Mouse (Mus musculus): ENCODE data around the gene Pde11a. TPM values are rescaled to one million over a fixed set of nuclear protein-coding genes. Genes with fewer than 3 reads are reported as not detected.
A peak's percentile ranks its signal among the peaks of the same experiment; 100 is the strongest.

The Pde11a gene
- total and polyA plus RNA-seq, 2 experiments from 2014 or later: 0.58 to 1.0 TPM

GRCm38 (mm10) chr2:76080549-76080948, 258.0 kb downstream of the Pde11a start:
- no peak for TF ChIP-seq CTCF (IDR thresholded peaks at IDR 0.05; ENCODE audit: low read depth)
- no peak overlapping the region for H3K4me3 ChIP-seq (ENCODE audit: low read length)
- ATAC-seq: no peak
- H3K9ac ChIP-seq (replicated peaks; ENCODE audit: low read length): no peak overlapping the region
- no peaks in the 10 kb centered on the region for H3K9me3 ChIP-seq (ENCODE audit: low read length)
- H3K4me1 ChIP-seq (ENCODE audit: insufficient read depth, low read length): no peaks in the 10 kb centered on the region
- 72% methylated on average over 3 of the region's 3 CpGs for WGBS
- no peak overlapping the region for H3K27ac ChIP-seq
- no peak overlapping the region for H3K4me2 ChIP-seq (ENCODE audit: low read depth, low read length)
- H3K27me3 ChIP-seq (ENCODE audit: insufficient read depth, low read length): no peaks in the 10 kb centered on the region
- DNase-seq (ENCODE audit: low spot score): no peak
- H3K36me3 ChIP-seq (ENCODE audit: insufficient read depth, low read length): no peaks in the 10 kb centered on the region

GRCm38 (mm10) chr2:76076838-76077237, 261.7 kb downstream of the Pde11a start:
- Histone ChIP-seq H3K4me2 (ENCODE audit: low read depth, low read length) (no peak overlapping the region), H3K4me3 (ENCODE audit: low read length) (no peak overlapping the region), H3K9me3 (ENCODE audit: low read length) (no peaks in the 10 kb centered on the region), H3K9ac (replicated peaks; ENCODE audit: low read length) (no peak overlapping the region), H3K4me1 (ENCODE audit: insufficient read depth, low read length) (no peaks in the 10 kb centered on the region), H3K36me3 (ENCODE audit: insufficient read depth, low read length) (no peaks in the 10 kb centered on the region), H3K27me3 (ENCODE audit: insufficient read depth, low read length) (no peaks in the 10 kb centered on the region), H3K27ac (no peak overlapping the region)
- DNase-seq (ENCODE audit: low spot score) (no peak), ATAC-seq (no peak)
- no peak for TF ChIP-seq CTCF (IDR thresholded peaks at IDR 0.05; ENCODE audit: low read depth)
- 87% methylated on average over 2 of the region's 2 CpGs for WGBS

GRCm38 (mm10) chr2:76076047-76076446, 262.5 kb downstream of the Pde11a start:
- no peak overlapping the region for H3K4me2 ChIP-seq (ENCODE audit: low read depth, low read length)
- 94% methylated on average over 4 of the region's 4 CpGs for WGBS
- H3K27me3 ChIP-seq (ENCODE audit: insufficient read depth, low read length): no peaks in the 10 kb centered on the region
- no peak for TF ChIP-seq CTCF (IDR thresholded peaks at IDR 0.05; ENCODE audit: low read depth)
- H3K4me1 ChIP-seq (ENCODE audit: insufficient read depth, low read length): no peaks in the 10 kb centered on the region
- ATAC-seq: no peak
- H3K36me3 ChIP-seq (ENCODE audit: insufficient read depth, low read length): no peaks in the 10 kb centered on the region
- H3K9ac ChIP-seq (replicated peaks; ENCODE audit: low read length): no peak overlapping the region
- no peak overlapping the region for H3K4me3 ChIP-seq (ENCODE audit: low read length)
- H3K27ac ChIP-seq: no peak overlapping the region
- no peak for DNase-seq (ENCODE audit: low spot score)
- H3K9me3 ChIP-seq (ENCODE audit: low read length): no peaks in the 10 kb centered on the region

- H3K27me3 ChIP-seq (ENCODE audit: insufficient read depth, low read length): no peaks in the 10 kb centered on the region
- 50% methylated on average over 6 of the region's 6 CpGs for WGBS
Observed at GRCm38 (mm10) chr2:76073079-76073478, 265.5 kb downstream of the Pde11a start.

GRCm38 (mm10) chr2:76070432-76071306, 267.9 kb downstream of the Pde11a start:
- Histone ChIP-seq H3K9me3 (ENCODE audit: low read length) (no peaks in the 10 kb centered on the region), H3K27ac (peak overlapping the region; percentile 46), H3K4me1 (ENCODE audit: insufficient read depth, low read length) (no peaks in the 10 kb centered on the region), H3K4me2 (ENCODE audit: low read depth, low read length) (peak overlapping the region; percentile 59), H3K4me3 (ENCODE audit: low read length) (peak overlapping the region; percentile 32), H3K27me3 (ENCODE audit: insufficient read depth, low read length) (no peaks in the 10 kb centered on the region), H3K36me3 (ENCODE audit: insufficient read depth, low read length) (no peaks in the 10 kb centered on the region), H3K9ac (replicated peaks; ENCODE audit: low read length) (peak overlapping the region; percentile 31; the same call in 1 of the 2 replicates)
- DNase-seq (ENCODE audit: low spot score) (peak; percentile 86), ATAC-seq (peak; percentile 94)
- peak; percentile 70 for TF ChIP-seq CTCF (IDR thresholded peaks at IDR 0.05; ENCODE audit: low read depth)
- WGBS: 3% methylated on average over 17 of the region's 19 CpGs

More at GRCm38 (mm10) chr2:76073079-76073478, 265.5 kb downstream of the Pde11a start:
- no peak overlapping the region for H3K9ac ChIP-seq (replicated peaks; ENCODE audit: low read length)
- ATAC-seq: no peak
- H3K27ac ChIP-seq: no peak overlapping the region
- TF ChIP-seq CTCF (IDR thresholded peaks at IDR 0.05; ENCODE audit: low read depth): no peak
- no peaks in the 10 kb centered on the region for H3K4me1 ChIP-seq (ENCODE audit: insufficient read depth, low read length)
- H3K36me3 ChIP-seq (ENCODE audit: insufficient read depth, low read length): no peaks in the 10 kb centered on the region
- H3K4me2 ChIP-seq (ENCODE audit: low read depth, low read length): no peak overlapping the region
- H3K9me3 ChIP-seq (ENCODE audit: low read length): no peaks in the 10 kb centered on the region
- H3K4me3 ChIP-seq (ENCODE audit: low read length): no peak overlapping the region
- no peak for DNase-seq (ENCODE audit: low spot score)

GRCm38 (mm10) chr2:76069238-76069637, 269.3 kb downstream of the Pde11a start:
- Histone ChIP-seq H3K36me3 (ENCODE audit: insufficient read depth, low read length) (no peaks in the 10 kb centered on the region), H3K9me3 (ENCODE audit: low read length) (no peaks in the 10 kb centered on the region), H3K27me3 (ENCODE audit: insufficient read depth, low read length) (no peaks in the 10 kb centered on the region), H3K4me3 (ENCODE audit: low read length) (no peak overlapping the region), H3K9ac (replicated peaks; ENCODE audit: low read length) (no peak overlapping the region), H3K4me2 (ENCODE audit: low read depth, low read length) (peak overlapping the region; percentile 59), H3K4me1 (ENCODE audit: insufficient read depth, low read length) (no peaks in the 10 kb centered on the region), H3K27ac (no peak overlapping the region)
- WGBS: 72% methylated on average over 13 of the region's 13 CpGs
- no peak for TF ChIP-seq CTCF (IDR thresholded peaks at IDR 0.05; ENCODE audit: low read depth)
- no peak for DNase-seq (ENCODE audit: low spot score)
- ATAC-seq: no peak

- no peak for DNase-seq (ENCODE audit: low spot score)
- H3K27ac ChIP-seq: no peak overlapping the region
- no peak for ATAC-seq
- no peak overlapping the region for H3K4me3 ChIP-seq (ENCODE audit: low read length)
- no peaks in the 10 kb centered on the region for H3K9me3 ChIP-seq (ENCODE audit: low read length)
- H3K36me3 ChIP-seq (ENCODE audit: insufficient read depth, low read length): no peaks in the 10 kb centered on the region
- no peak overlapping the region for H3K4me2 ChIP-seq (ENCODE audit: low read depth, low read length)
- TF ChIP-seq CTCF (IDR thresholded peaks at IDR 0.05; ENCODE audit: low read depth): no peak
- H3K9ac ChIP-seq (replicated peaks; ENCODE audit: low read length): no peak overlapping the region
- no peaks in the 10 kb centered on the region for H3K4me1 ChIP-seq (ENCODE audit: insufficient read depth, low read length)
- WGBS: 84% methylated on average over 10 of the region's 10 CpGs
- H3K27me3 ChIP-seq (ENCODE audit: insufficient read depth, low read length): no peaks in the 10 kb centered on the region
Observed at GRCm38 (mm10) chr2:76068155-76068554, 270.4 kb downstream of the Pde11a start.
